Mouse (Mus musculus) heart, postnatal 0 days (tissue): Measurements from ENCODE around the gene Gna11. TPM values are rescaled to one million over a fixed set of nuclear protein-coding genes. Genes with fewer than 3 reads are reported as not detected.

ENCODE experiments used
- ATAC-seq: fragments of 200-750 bp; cut with Nextera tagmentation; 2 replicates; pipeline ENCODE4 v1.8.0; 2017; ENCODE audit warnings: low read depth, moderate number of reproducible peaks, moderate library complexity; ENCODE audit not compliant: insufficient read depth
- DNase-seq: peaks from one replicate; pipeline ENCODE4 v3.0.0-alpha.2; 2016; ENCODE audit warnings: low spot score
- H3K27ac ChIP-seq: fragments of 300-500 bp; sonication (generic); 2 replicates; pipeline ENCODE4 v1.5.1; 2014; ENCODE audit warnings: low read depth, mild to moderate bottlenecking
- H3K27me3 ChIP-seq: fragments of 300-500 bp; sonication (generic); 2 replicates; pipeline ENCODE4 v1.6.1; 2014; ENCODE audit warnings: low read length, mixed read lengths; ENCODE audit not compliant: control insufficient read depth, insufficient read depth
- H3K36me3 ChIP-seq: fragments of 300-500 bp; sonication (generic); replicated peaks from 2 replicates; pipeline ENCODE4 v1.6.1; 2014; ENCODE audit warnings: low read length, mixed read lengths; ENCODE audit not compliant: control insufficient read depth, insufficient read depth
- H3K4me1 ChIP-seq: fragments of 300-500 bp; sonication (generic); 2 replicates; pipeline ENCODE4 v1.6.1; 2014; ENCODE audit warnings: antibody characterized with exemption; ENCODE audit not compliant: control insufficient read depth, insufficient read depth
- H3K4me2 ChIP-seq: fragments of 300-500 bp; sonication (generic); 2 replicates; pipeline ENCODE4 v1.6.1; 2014; ENCODE audit warnings: low read depth, mild to moderate bottlenecking, low read length, moderate library complexity
- H3K4me3 ChIP-seq: fragments of 300-500 bp; sonication (generic); 2 replicates; pipeline ENCODE4 v1.5.1; 2014; ENCODE audit warnings: low read depth, low read length
- H3K9ac ChIP-seq: fragments of 300-500 bp; sonication (generic); replicated peaks from 2 replicates; pipeline ENCODE4 v1.6.1; 2014; ENCODE audit warnings: low read depth, low read length, mixed read lengths
- H3K9me3 ChIP-seq: fragments of 300-500 bp; sonication (generic); replicated peaks from 2 replicates; pipeline ENCODE4 v1.6.1; 2016; ENCODE audit warnings: low read length; ENCODE audit not compliant: control insufficient read depth
- CTCF ChIP-seq: IDR thresholded peaks from 2 replicates; pipeline ENCODE4 v1.5.1; 2016; ENCODE audit warnings: antibody characterized with exemption, control low read depth, low read depth
- EP300 ChIP-seq: IDR thresholded peaks from 2 replicates; pipeline ENCODE4 v1.6.1; 2016; ENCODE audit warnings: antibody characterized with exemption, low read depth
- WGBS: fragments of 180-500 bp; shearing (Covaris S2); extraction: QIAGEN DNeasy Blood & Tissue Kit; methylation state at CpG from one replicate; pipeline ENCODE4 v1.1.7; 2014; 5-methylcytosine and 5-hydroxymethylcytosine counted together
- polyA plus RNA-seq: library from polyadenylated mRNA; unstranded; fragments of >200 nt; fragmentation: Nextera tagmentation; extraction: Ambion mirVana; gene quantifications from 2 replicates; pipeline ENCODE4 v1.2.1, GENCODE M21; 2015
- total RNA-seq: library from RNA; depleted of rRNA; stranded (reverse); fragments of >200 nt; gene quantifications from 2 replicates; pipeline ENCODE4 v1.2.3, GENCODE M21; 2014; ENCODE audit warnings: low replicate concordance

Gene Gna11
- total and polyA plus RNA-seq, 2 experiments from 2014 or later = 52.4 to 68.2 TPM

- no peak for DNase-seq
- Histone ChIP-seq H3K4me2 (peak within 1 kb of the TSS; percentile 79), H3K4me1 (peaks cover 18% of the 10 kb centered on the region), H3K27ac (no peak within 1 kb of the TSS), H3K4me3 (peak within 1 kb of the TSS; percentile 70), H3K9ac (peak within 1 kb of the TSS; percentile 62), H3K36me3 (no peaks in the 10 kb centered on the region; the same call in 1 of the 2 replicates), H3K27me3 (no peaks in the 10 kb centered on the region), H3K9me3 (no peaks in the 10 kb centered on the region)
- ATAC-seq = no peak
- peak; percentile 36 for TF ChIP-seq CTCF
- TF ChIP-seq EP300 = no peak
- 33% methylated on average over 8 of the region's 10 CpGs for WGBS
These were observed 29.4 kb upstream of the Gna11 start, which contains the start of gene Tle2 for GRCm38 (mm10) chr10:81574081-81575056. Tle2 (plus strand) TSS chr10:81574561.

- Histone ChIP-seq H3K27me3 (no peaks in the 10 kb centered on the region), H3K9ac (no peak overlapping the region), H3K9me3 (no peaks in the 10 kb centered on the region), H3K4me3 (no peak overlapping the region), H3K27ac (no peak overlapping the region), H3K36me3 (no peaks in the 10 kb centered on the region), H3K4me2 (no peak overlapping the region), H3K4me1 (peaks cover 30% of the 10 kb centered on the region)
- no peak for ATAC-seq
- no peak for TF ChIP-seq CTCF
- no peak for TF ChIP-seq EP300
- no peak for DNase-seq
- WGBS = 38% methylated on average over 9 of the region's 9 CpGs
These were observed 28.0 kb upstream of the Gna11 start for GRCm38 (mm10) chr10:81572975-81573374.

- Histone ChIP-seq H3K27me3 (no peaks in the 10 kb centered on the region), H3K4me2 (peak overlapping the region; percentile 97), H3K27ac (no peak overlapping the region), H3K4me1 (peaks cover 30% of the 10 kb centered on the region), H3K4me3 (peak overlapping the region; percentile 58), H3K36me3 (no peaks in the 10 kb centered on the region), H3K9ac (peak overlapping the region; percentile 40), H3K9me3 (no peaks in the 10 kb centered on the region)
- DNase-seq = no peak
- WGBS = 24% methylated on average over 9 of the region's 9 CpGs
- ATAC-seq = no peak
- TF ChIP-seq CTCF (no peak), EP300 (no peak)
These were observed 27.2 kb upstream of the Gna11 start for GRCm38 (mm10) chr10:81572133-81572671.

- no peaks in the 10 kb centered on the region for H3K27me3 ChIP-seq
- H3K9me3 ChIP-seq = no peaks in the 10 kb centered on the region
- DNase-seq (peak; percentile 100), ATAC-seq (peak; percentile 91)
- H3K9ac ChIP-seq = peak overlapping the region; percentile 56; the same call in 1 of the 2 replicates
- no peak for TF ChIP-seq CTCF
- 0 out of 2 replicates have a peak, but pooled peaks have one; percentile 14 for TF ChIP-seq EP300
- peaks cover 30% of the 10 kb centered on the region for H3K4me1 ChIP-seq
- peak overlapping the region; percentile 97 for H3K4me2 ChIP-seq
- 3% methylated on average over 18 of the region's 18 CpGs for WGBS
- peak overlapping the region; percentile 88 for H3K27ac ChIP-seq
- H3K36me3 ChIP-seq = peaks cover 6% of the 10 kb centered on the region
- peak overlapping the region; percentile 58 for H3K4me3 ChIP-seq
These were observed 26.5 kb upstream of the Gna11 start for GRCm38 (mm10) chr10:81571501-81571876.

GRCm38 (mm10) chr10:81570831-81571500 is 26.0 kb upstream of the Gna11 start:
- peak; percentile 63 for ATAC-seq
- TF ChIP-seq EP300 = peak; percentile 62; the same call in 1 of the 2 replicates
- no peak for TF ChIP-seq CTCF
- peak; percentile 93 for DNase-seq
- peak overlapping the region; percentile 97 for H3K4me2 ChIP-seq
- H3K36me3 ChIP-seq = peaks cover 11% of the 10 kb centered on the region
- no peaks in the 10 kb centered on the region for H3K27me3 ChIP-seq
- WGBS = under 1% methylated on average over 28 of the region's 34 CpGs
- H3K9me3 ChIP-seq = no peaks in the 10 kb centered on the region
- H3K27ac ChIP-seq = peak overlapping the region; percentile 88
- peaks cover 30% of the 10 kb centered on the region for H3K4me1 ChIP-seq
- peak overlapping the region; percentile 58 for H3K4me3 ChIP-seq
- peak overlapping the region; percentile 56; the same call in 1 of the 2 replicates for H3K9ac ChIP-seq
